Mouse (Mus musculus) adrenal gland, adult 18-20 months (tissue): ENCODE data around the gene Galnt5. TPM values are rescaled to one million over a fixed set of nuclear protein-coding genes. Genes with fewer than 3 reads are reported as not detected.
A peak's percentile ranks its signal among the peaks of the same experiment; 100 is the strongest.

Experiments used
- DNase-seq, 2 experiments: peaks; one replicate each; pipeline ENCODE4 v3.0.0; 2021 to 2022; ENCODE audit warnings: low spot score in 2 of 2
- long read RNA-seq, 2 experiments: library from polyadenylated mRNA; stranded (forward); transcript quantifications; one replicate each; pipeline ENCODE4 v2.0.0; 2021
- total RNA-seq, 2 experiments: library from RNA; stranded (reverse); gene quantifications; 1 replicate in 1 of 2; 2 replicates in 1 of 2; pipeline ENCODE4 v1.2.3; 2021

Gene Galnt5
- under 1 TPM in 1 of 2 experiments, not detected in 1; 0.06 TPM for total RNA-seq
- long read RNA-seq, experiment 1 = 0 reads
- long read RNA-seq, experiment 2 = 0 reads

DNA sequence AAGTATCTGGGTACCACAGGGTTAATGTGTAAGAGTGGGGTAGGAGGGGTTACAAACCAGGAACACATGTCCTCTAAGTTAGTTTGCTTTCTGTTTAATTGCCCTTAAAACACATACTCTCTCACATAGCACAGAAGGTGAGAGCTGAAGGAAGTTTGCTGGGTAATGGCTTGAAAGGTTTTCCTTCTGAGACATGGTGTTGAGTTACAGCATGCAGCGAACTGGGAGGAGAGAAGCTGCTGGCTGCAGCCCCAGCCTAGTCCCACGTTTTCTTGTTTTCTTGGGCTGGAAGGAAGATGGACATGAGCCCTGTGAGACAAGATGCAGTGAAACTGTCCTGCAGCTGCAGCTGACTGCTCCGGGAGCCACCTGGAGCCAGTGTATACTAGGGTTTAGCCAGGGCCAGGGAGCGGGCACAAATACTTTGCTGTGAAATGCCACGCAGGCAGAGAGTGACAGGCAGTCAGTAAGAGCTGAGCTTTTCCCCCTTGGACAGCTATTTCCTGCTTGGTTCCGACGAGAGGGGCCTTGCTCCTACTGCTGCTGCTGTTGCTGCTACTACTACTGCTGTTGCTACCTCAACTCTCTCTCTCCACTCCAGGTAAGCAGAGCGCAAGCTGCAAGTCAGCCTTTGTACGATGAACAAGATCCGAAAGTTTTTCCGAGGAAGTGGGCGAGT lies at the start of gene Galnt5:
Galnt5 (plus strand) TSS at position 133 of the 679 bp plus-strand sequence.
- DNase-seq = no peak

DNA sequence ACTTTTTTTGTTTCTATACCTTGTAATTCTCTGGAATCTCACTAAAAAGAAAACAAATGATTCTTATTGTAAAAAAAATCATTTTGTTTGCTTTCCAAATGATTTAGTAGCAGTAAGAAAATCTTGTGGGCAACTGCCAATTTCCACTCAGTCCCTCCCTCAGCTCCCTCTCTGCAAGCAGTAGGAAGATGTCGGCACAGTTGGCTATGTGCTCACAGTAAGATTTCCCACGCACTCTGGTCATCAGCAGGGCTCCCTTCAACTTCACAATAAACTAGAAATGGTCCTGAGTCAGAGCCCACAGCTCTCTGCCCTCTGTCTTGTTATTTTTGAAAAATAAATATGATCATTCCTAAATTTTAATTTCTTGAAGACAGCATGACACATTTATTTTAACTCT lies 46.1 kb upstream of the Galnt5 start:
- no peak for DNase-seq

DNA sequence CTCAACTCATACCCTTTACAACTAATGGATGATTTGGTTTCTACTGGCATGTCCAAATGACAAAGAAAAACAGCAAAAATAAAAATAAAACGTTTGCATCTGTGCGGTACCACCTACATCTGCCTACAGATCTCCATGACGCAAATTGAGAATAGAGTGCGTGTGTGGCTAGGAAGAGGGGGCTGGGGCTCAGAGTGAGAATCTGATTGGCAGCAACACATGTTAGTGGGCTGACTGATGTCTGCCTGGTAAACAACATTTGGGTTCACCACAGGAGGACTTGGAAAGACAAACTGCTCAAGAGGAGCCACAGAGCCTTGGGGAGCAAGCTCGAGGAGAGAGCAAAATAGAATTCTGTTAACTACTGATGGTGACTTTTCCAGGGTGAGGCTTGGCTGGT lies 36.9 kb upstream of the Galnt5 start:
- no peak for DNase-seq

DNA sequence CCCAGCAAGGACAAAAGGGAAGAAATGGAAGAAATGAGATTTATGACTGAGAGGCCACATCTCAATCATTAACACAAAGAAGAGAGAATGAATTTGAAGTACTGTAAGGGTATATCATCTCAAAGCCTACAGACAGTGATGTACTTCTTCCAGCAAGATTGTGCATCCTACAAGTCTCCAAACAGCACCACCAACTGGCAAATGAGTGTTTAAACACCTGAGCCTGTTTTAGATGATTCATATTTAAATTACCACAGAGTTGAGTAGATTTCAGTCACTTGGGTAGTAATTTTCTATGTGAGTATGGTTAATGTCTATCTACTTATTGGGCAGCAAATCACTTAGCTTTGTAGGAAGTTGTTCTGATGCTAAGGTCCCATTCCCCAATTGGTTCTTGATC lies 15.4 kb upstream of the Galnt5 start:
- DNase-seq = no peak

DNA sequence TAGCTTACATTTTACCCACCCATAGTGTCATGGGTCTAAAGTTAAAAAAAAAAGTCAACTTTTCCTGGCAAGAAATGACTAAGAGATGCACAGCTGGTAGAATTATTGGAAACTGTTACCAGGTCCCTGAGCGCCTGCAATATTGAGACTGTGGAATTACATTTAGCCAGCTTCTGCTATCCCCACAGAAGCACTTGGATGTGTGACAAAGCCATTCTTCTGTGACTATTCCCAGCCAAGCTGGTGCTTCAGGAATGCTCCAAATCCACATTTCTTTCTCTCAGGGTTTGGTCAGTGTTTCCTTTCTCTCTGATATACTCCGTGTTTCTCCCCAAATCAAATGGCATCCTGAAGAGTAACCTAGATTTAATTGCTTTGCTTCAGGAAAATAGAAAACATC lies 6.6 kb upstream of the Galnt5 start:
- DNase-seq = no peak

DNA sequence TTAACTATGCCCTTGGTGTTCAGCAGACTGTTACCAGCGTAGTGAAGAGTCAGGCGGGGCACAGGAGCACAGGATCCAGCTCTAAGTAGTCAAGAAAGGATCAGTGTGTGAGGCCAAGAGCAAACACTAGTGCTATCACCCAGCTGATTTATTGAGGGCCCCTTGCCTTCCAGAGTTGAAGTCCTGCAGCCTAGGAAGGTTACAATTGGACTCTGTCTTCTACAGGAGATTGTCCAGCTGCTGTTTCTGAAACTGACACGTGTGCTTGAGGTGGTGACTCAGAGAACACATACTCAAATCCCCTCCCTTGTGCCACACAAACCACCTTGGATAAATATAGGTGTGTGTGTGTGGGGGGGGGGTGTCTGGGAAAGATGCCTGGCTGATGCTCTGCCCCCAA lies 3.8 kb downstream of the Galnt5 start:
- no peak for DNase-seq

DNA sequence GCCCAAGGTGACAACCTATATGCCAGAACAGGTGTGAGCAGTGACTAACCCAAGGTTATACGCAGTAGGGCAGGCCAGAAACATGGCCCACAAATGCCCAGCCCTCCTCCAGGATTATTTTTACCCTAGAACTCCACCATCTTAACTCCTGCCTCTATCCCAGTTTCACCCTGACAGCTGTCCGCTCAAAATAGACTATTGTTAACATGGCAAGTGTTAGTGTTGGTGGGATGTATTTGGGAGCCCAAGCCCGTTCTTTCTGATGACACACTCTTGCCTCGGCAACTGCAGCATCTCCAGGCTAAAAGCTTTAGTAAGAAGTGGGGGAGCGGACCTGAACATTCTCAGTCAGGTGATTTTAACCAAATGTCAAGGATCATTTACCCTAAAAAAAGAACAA lies 9.4 kb downstream of the Galnt5 start:
- no peak for DNase-seq

DNA sequence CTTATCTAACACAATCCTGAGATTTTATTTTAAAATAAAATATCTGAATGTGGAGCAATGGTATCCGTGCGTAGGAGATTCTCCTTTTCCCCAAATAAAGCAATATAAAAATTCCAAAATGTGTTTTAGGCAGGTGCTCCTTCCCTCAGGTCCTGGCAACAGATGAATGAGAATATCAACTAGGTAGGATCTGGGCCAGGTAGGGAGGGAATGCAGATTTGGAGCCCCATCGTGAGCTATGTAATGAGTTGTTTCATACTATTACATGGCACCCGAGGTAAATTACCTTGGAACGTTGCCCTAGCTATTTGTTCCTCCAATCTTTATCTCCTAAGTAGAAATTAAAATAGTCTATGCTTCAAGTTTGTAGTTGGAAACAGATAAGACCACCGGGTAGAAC lies 25.9 kb downstream of the Galnt5 start:
- DNase-seq = no peak

DNA sequence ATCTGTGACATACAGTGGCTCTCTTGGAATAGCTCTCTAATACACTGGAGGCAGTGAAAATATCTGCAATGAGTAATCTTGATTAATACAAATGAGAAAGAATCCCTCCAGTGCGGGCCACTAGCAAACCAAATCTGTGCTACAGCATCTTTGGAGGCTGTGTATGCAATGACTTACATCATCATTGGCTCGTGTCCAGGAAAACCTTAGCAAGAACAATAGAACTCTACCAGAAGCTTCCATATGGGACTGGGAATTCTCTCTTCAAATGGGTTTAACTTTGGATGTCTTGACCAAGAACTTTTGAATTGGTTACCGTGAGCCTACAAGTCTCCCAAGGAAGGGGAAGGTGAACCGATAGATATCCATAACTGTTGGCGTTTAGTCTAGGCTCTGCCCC lies 29.1 kb downstream of the Galnt5 start:
- DNase-seq = no peak

DNA sequence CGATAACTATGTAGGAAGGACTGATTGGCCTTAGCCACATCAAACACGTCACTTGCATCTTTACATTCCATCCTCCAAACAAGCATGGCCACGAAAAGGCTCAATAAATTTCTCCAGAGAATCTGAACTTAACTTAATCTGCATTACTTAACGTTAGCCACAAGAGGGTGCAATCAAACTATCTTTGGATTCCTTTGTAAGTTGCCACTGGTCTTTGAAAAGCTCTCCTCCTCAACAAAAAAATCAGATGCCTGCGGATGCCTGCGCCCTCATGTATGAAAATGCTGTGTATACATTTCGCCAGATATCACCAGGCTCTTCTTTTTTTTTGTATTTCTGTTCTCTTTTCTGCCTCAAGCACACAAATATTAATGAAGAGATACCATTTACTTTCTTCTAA lies 31.7 kb downstream of the Galnt5 start:
- no peak for DNase-seq

DNA sequence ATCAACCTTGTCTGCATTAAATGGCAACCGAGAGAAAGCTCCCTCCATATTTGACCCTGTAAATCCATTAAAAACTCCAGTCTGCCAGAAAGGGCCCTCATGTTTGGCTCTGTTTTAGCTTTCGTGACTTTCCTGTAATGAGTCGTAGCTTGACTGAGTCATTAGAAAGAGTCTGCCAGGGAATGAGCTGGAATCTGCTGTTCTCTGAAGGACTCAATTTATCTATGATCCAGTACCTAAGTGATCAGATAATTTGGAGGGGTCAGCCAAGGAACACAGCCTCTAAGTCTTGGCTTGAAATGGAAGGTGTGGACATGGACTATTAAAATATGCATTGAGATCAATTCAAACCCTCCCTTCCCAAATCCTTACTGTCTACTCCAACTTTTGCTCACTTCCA lies 33.7 kb downstream of the Galnt5 start:
- no peak for DNase-seq

DNA sequence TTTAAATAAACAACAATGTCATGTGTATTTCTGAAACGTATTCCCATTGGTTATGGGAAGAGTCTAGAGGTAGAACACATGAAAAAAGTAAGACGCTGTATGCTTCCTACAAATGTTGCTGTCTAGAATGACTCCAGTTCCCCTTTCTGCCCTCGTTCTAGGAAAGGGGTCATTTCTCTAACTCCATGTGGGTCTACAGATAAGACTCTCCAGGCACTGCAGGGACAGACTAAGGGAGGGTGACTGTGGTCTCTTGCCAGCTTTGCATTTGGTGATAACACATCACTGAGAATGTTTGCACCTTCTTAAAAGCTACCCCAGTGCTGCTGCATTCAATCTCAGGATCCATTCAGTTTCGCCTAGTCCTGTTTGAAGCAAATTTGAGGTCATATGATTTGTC lies 38.0 kb downstream of the Galnt5 start:
- no peak for DNase-seq

DNA sequence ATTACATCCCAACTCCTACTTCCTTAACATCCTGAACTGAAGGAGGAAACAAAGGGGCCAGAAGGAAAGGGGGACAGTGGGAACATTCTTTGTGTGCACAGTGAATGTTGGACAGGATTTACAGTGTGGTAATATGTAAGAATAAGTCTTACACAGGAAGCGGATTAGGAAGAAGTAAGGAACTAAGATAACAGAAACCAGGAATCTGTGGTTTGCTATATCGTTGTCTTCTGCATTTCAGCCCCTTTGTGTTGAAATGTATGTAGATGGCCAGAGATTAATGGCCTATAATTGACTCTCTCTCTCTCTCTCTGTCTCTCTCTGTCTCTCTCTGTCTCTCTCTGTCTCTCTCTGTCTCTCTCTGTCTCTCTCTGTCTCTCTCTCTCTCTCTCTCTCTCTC lies 39.2 kb downstream of the Galnt5 start:
- no peak for DNase-seq

DNA sequence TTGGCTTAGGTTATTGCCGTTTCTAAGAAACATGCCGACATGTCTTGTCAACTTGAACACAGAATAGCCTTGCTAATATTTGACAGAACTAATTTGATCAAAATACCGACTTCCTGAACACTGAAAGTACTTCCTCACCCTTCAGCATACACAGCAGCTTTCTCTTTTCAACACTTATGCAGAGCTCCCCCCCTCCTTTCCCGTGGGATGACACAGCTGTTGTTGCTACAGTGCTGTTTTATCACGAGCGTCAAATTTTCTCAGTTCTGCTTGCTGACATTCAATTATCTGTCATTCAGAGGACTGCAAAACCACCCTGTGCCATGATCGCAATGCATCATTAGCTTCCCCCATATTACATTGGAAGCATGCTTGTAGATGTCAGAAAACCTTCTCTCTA lies 44.2 kb downstream of the Galnt5 start:
- no peak for DNase-seq

DNA sequence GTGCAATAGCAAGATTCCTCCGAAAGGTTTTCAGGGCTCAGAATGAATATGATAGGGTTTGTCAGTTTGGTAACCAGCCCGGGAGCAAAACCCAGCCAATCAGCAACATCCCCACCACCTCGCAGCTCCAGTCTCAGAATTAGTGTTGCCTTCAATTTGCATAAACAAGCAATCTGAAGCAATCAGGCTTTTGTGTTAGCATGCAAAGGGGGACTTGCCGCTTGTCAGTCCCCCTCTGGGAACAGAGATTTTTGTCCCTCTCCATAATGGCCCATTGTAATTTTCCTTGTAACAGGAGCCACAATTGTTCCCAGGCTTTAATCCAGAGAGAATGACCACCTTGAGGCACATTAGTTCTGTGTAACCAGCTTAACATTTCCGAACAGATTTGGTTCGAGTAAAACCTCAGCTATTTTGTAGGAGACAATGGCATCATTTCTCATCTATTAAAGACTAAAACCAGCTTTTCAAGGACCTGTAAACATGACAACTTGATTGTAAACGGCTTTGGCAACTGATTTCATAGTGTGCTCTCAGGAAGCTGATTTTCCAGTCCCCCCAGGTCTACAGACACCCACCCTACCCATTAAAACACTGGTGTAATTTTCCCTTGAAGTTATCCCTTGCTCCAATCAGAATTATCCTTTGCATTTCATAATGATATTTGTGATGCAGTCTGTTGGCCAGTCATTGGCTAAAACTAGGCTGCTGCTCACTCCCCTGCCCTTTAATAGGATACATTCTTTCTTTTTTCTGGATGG lies 55.3 kb downstream of the Galnt5 start, which contains the start of gene Ermn:
Ermn (minus strand) TSS at position 44 of the 761 bp plus-strand sequence.
- DNase-seq = no peak

DNA sequence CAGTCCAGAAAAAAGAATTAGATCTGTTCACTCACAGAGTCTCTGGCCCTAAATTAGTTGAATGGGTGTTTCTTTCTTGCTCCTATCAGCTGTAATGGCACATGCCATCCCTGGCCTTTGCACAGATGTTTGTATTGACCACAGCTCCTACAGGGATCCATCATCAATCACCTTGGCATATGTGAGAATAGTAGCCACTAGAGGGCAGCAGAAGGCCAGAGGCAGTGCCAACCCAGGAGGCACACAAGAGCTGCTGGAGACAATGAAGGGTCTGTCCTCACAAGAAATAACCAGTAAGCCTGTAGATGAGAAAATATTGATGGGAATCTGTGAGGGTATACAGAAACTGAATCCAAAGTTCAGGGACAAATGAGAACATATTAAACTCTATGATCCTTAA lies 57.7 kb downstream of the Galnt5 start:
- DNase-seq = peak; percentile 46 to 52

DNA sequence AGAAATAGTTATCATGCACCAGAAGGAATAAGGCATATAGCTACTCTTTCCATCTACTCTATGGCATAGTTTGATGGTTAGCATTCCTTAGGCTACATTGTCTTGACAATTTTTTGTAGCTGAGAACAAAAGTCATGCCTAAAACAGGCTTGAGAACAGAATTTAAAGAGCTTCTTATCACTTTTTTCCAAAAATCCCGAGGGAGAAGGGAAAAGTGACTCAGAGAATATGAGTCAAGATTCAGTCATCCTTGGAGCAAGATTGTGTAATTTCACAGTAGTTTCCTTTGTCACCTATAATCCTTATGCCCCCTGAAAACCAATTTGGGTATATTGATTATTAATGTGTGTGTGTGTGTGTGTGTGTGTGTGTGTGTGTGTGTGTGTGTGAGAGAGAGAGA lies 82.2 kb downstream of the Galnt5 start:
- no peak for DNase-seq

DNA sequence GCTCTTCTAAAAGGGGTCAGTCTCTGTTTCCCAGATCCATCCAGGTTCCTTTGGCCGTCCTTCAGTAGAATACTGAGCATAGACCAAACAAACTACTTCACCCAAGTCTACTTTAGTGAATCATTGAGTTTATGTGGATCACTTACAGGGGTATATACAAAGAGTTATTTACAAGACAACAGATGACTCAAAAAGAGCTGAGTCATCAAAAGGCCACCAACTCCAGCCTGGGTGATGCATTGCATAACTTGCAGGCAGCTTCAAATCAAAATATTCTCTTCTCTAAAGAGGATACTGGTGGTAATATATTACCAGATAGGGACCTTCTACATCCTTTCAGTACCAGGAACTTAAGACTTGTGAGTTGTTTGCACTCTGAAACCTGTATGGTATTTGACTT lies 88.7 kb downstream of the Galnt5 start:
- DNase-seq = no peak

DNA sequence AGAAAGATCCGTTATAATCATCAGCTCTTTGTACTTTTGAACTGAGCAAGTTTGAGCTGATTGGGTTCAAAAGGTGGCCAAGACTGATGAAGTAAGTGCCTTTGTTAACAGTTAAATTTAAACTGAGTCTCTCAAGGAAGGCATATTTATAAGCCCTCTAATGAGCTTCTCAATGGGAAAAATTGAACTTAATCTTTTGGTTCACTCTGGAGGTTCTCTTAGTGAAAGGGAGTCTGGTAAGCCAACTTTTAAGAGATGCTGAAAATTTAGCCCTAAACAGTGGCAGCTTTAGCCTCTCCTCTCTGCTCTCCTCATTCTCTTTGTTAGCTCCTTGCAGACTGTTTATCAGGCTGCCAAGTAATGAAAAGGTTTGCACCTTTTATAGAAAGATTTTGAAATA lies 97.1 kb downstream of the Galnt5 start:
- no peak for DNase-seq
